Mouse (Mus musculus) hematopoietic stem cell, adult 5-6 weeks (primary cell): Measurements from ENCODE around the gene Paqr5. TPM values are rescaled to one million over a fixed set of nuclear protein-coding genes. Genes with fewer than 3 reads are reported as not detected.
A peak's percentile ranks its signal among the peaks of the same experiment; 100 is the strongest.

Source experiments
- ATAC-seq, 2 experiments: fragments of 125-278 bp in 1 of 2; replicated peaks in 1 of 2; 2 replicates each; pipeline ENCODE4 v1.8.0; 2016 to 2017; ENCODE audit warnings: inconsistent platforms in 2 of 2, mild to moderate bottlenecking in 2 of 2, moderate number of reproducible peaks in 2 of 2, low read depth in 1 of 2, moderate TSS enrichment in 1 of 2; ENCODE audit not compliant: low FRiP score in 2 of 2, poor library complexity in 2 of 2, severe bottlenecking in 2 of 2, insufficient read depth in 1 of 2, low TSS enrichment in 1 of 2
- total RNA-seq: library from RNA; stranded (forward); fragments of 172-1452, 232-1000 nt; gene quantifications from 2 replicates; pipeline ENCODE4 v1.2.3, GENCODE M21; 2017

The Paqr5 gene
- total RNA-seq, 1 experiment from 2014 or later: 13.3 TPM

GRCm38 (mm10) chr9:61977258-61977945 is 49.3 kb downstream of the Paqr5 start:
- peak in 1 of 2 experiments; percentile 59; a peak in 1 of 4 replicates for ATAC-seq

- no peak for ATAC-seq
Measured at GRCm38 (mm10) chr9:61972031-61972430, 54.6 kb downstream of the Paqr5 start.

GRCm38 (mm10) chr9:61971045-61971444 is 55.6 kb downstream of the Paqr5 start:
- peak; percentile 42 to 50; a peak in 1 of 4 replicates for ATAC-seq

- no peak for ATAC-seq
Measured at GRCm38 (mm10) chr9:61967357-61967756, 59.3 kb downstream of the Paqr5 start.

GRCm38 (mm10) chr9:61965987-61966386 is 60.7 kb downstream of the Paqr5 start:
- no peak for ATAC-seq

- peak; percentile 81 to 84 for ATAC-seq
Measured at GRCm38 (mm10) chr9:61965411-61965930, 61.2 kb downstream of the Paqr5 start.

- ATAC-seq: peak; percentile 37 to 40
Measured at GRCm38 (mm10) chr9:61963356-61963755, 63.3 kb downstream of the Paqr5 start.

- no peak for ATAC-seq
Measured at GRCm38 (mm10) chr9:61961181-61961580, 65.5 kb downstream of the Paqr5 start.

- ATAC-seq: no peak
Measured at GRCm38 (mm10) chr9:61960753-61961152, 65.9 kb downstream of the Paqr5 start.

- ATAC-seq: no peak
Measured at GRCm38 (mm10) chr9:61959921-61960569, 66.6 kb downstream of the Paqr5 start.

- no peak; a peak in 1 of 4 replicates for ATAC-seq
Measured at GRCm38 (mm10) chr9:61954707-61955106, 71.9 kb downstream of the Paqr5 start.

GRCm38 (mm10) chr9:61952241-61952640 is 74.4 kb downstream of the Paqr5 start:
- ATAC-seq: no peak

- peak; percentile 88 to 94 for ATAC-seq
Measured at GRCm38 (mm10) chr9:61947402-61948346, 79.0 kb downstream of the Paqr5 start.

- peak; percentile 89 for ATAC-seq
Measured at GRCm38 (mm10) chr9:61946623-61947401, 79.8 kb downstream of the Paqr5 start, which contains the start of gene Kif23. Gene Kif23 (minus strand): TSS chr9:61946774.

GRCm38 (mm10) chr9:61945973-61946611 is 80.6 kb downstream of the Paqr5 start:
- ATAC-seq: peak; percentile 8 to 26; a peak in 2 of 4 replicates

GRCm38 (mm10) chr9:61941054-61941453 is 85.6 kb downstream of the Paqr5 start:
- ATAC-seq: no peak
